In genomic region chr5:74589133-74589532, GRCm38 (mm10) we compare ENCODE assay signal across 16 mouse cellular contexts.
"Had no signal": no experiment of that assay in that cellular context is flagged by ENCODE, and none has a peak within 500 bp of the region (broad histone marks: within the 10 kb centered on the region; RNA-seq: fewer than 3 reads in every experiment).

No protein-coding gene starts in this region.

- H3K27me3 ChIP-seq: limb, embryonic 12.5 days; liver, embryonic 12.5 days; liver, embryonic 15.5 days; lung, embryonic 15.5 days had no signal

- H3K4me2 ChIP-seq: limb, embryonic 12.5 days; liver, embryonic 12.5 days; liver, embryonic 15.5 days; lung, embryonic 15.5 days; midbrain, embryonic 11.5 days had no signal

- H3K4me1 ChIP-seq: liver, embryonic 12.5 days; liver, embryonic 15.5 days; lung, embryonic 15.5 days had no signal

- H3K9ac ChIP-seq: limb, embryonic 12.5 days; liver, embryonic 12.5 days; liver, embryonic 15.5 days; lung, embryonic 15.5 days had no signal

- H3K4me3 ChIP-seq: limb, embryonic 12.5 days; liver, embryonic 12.5 days; liver, embryonic 15.5 days; lung, embryonic 15.5 days had no signal

- H3K9me3 ChIP-seq: limb, embryonic 12.5 days; liver, embryonic 12.5 days; liver, embryonic 15.5 days; lung, embryonic 15.5 days had no signal

- H3K27ac ChIP-seq: hindbrain, postnatal 0 days; limb, embryonic 12.5 days; liver, embryonic 12.5 days; liver, embryonic 15.5 days; lung, embryonic 15.5 days; stomach, postnatal 0 days had no signal

- ATAC-seq: hindbrain, postnatal 0 days; inflammation-experienced regulatory T-cells, adult 6 months; liver, embryonic 12.5 days had no signal

- DNase-seq: kidney, adult 2 months; kidney, postnatal 4 days; liver; lung, adult 18-20 months; lung, postnatal 10 days; lung, postnatal 36 days; midbrain, embryonic 14.5 days; thymus, postnatal 25 days had no signal
